Mouse (Mus musculus) hindbrain, embryonic 16.5 days (tissue): Measurements from ENCODE around the gene Rps6kb2. TPM values are rescaled to one million over a fixed set of nuclear protein-coding genes. Genes with fewer than 3 reads are reported as not detected.

ENCODE experiments used
- ATAC-seq: fragments of 200-750 bp; cut with Nextera tagmentation; 2 replicates; pipeline ENCODE4 v1.8.0; 2017; ENCODE audit warnings: moderate TSS enrichment, moderate library complexity
- H3K27ac ChIP-seq: fragments of 300-500 bp; sonication (generic); 2 replicates; pipeline ENCODE4 v1.5.1; 2014; ENCODE audit warnings: low read depth, mild to moderate bottlenecking, control low read depth, low read length, moderate library complexity
- H3K27me3 ChIP-seq: fragments of 300-500 bp; sonication (generic); replicated peaks from 2 replicates; pipeline ENCODE4 v1.6.1; 2014; ENCODE audit warnings: low read length; ENCODE audit not compliant: control insufficient read depth, insufficient read depth
- H3K36me3 ChIP-seq: fragments of 300-500 bp; sonication (generic); 2 replicates; pipeline ENCODE4 v1.6.1; 2014; ENCODE audit warnings: mild to moderate bottlenecking, low read length, moderate library complexity, mixed read lengths; ENCODE audit not compliant: control insufficient read depth, insufficient read depth
- H3K4me1 ChIP-seq: fragments of 300-500 bp; sonication (generic); 2 replicates; pipeline ENCODE4 v1.6.1; 2014; ENCODE audit warnings: low read depth, low read length; ENCODE audit not compliant: control insufficient read depth, insufficient read depth
- H3K4me2 ChIP-seq: fragments of 300-500 bp; sonication (generic); 2 replicates; pipeline ENCODE4 v1.6.1; 2014; ENCODE audit warnings: mild to moderate bottlenecking, low read length, control low read depth, moderate library complexity
- H3K4me3 ChIP-seq: fragments of 300-500 bp; sonication (generic); 2 replicates; pipeline ENCODE4 v1.5.1; 2014; ENCODE audit warnings: mild to moderate bottlenecking, low read length, control low read depth, moderate library complexity
- H3K9ac ChIP-seq: fragments of 300-500 bp; sonication (generic); 2 replicates; pipeline ENCODE4 v1.6.1; 2014; ENCODE audit warnings: low read depth, mild to moderate bottlenecking, control low read depth, low read length, moderate library complexity
- H3K9me3 ChIP-seq: fragments of 300-500 bp; sonication (generic); 2 replicates; pipeline ENCODE4 v1.6.1; 2014; ENCODE audit warnings: mild to moderate bottlenecking, low read length, moderate library complexity; ENCODE audit not compliant: control insufficient read depth
- WGBS: fragments of 180-500 bp; shearing (Covaris S2); extraction: QIAGEN DNeasy Blood & Tissue Kit; methylation state at CpG from one replicate; pipeline ENCODE4 v1.1.7; 2014; 5-methylcytosine and 5-hydroxymethylcytosine counted together
- polyA plus RNA-seq: library from polyadenylated mRNA; unstranded; fragments of >200 nt; fragmentation: Nextera tagmentation; extraction: Ambion mirVana; gene quantifications from 2 replicates; pipeline ENCODE4 v1.2.1, GENCODE M21; 2015

The Rps6kb2 gene
- polyA plus RNA-seq, 1 experiment from 2014 or later: 54.1 TPM

DNA sequence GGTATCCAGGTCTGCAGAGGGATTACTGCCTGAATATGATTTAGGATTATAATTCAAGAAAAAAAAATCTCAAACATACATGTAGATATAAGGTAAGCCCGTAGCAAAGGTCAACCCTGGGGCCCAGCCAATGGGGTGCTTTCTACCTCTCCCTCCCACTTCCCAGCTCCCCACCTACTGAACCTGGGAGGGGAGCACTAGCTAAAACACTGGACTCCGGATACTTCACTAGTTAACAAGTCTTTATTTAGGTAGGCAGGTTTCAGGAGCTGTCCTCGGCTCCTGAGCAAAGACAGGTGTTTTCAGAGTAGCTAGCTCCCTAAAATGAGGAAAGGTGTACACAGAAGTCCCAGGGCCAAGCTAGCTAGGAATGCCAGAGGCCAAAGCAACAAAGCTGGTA is 946 bp upstream of the Rps6kb2 start:
- H3K27ac ChIP-seq: no peak overlapping the region
- peaks cover 12% of the 10 kb centered on the region for H3K4me1 ChIP-seq
- no peaks in the 10 kb centered on the region for H3K27me3 ChIP-seq
- no peak overlapping the region for H3K4me2 ChIP-seq
- WGBS: 88% methylated on average over 3 of the region's 3 CpGs
- no peak for ATAC-seq
- H3K9ac ChIP-seq: no peak overlapping the region
- H3K4me3 ChIP-seq: no peak overlapping the region
- peaks cover 18% of the 10 kb centered on the region for H3K36me3 ChIP-seq
- H3K9me3 ChIP-seq: no peaks in the 10 kb centered on the region

DNA sequence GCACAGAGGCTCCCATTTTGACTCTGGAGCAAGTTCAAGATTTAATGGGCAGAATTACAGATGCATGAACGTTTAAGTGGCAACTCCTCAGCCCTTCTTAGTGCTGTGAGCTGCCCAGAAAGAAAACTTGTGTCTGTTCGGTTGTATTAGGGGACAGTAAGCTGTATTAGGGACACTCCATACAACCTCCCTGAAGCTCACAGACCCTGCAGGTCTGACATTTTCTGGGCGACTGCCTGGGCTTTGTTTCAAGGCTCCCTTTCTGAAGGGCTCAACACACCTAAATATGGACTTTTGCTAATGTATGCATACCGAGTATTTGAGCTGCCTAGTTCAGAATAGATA is 361 bp upstream of the Rps6kb2 start:
- H3K9me3 ChIP-seq: no peaks in the 10 kb centered on the region
- H3K4me1 ChIP-seq: peaks cover 12% of the 10 kb centered on the region
- H3K36me3 ChIP-seq: peaks cover 24% of the 10 kb centered on the region
- H3K9ac ChIP-seq: peak overlapping the region; percentile 84
- H3K27me3 ChIP-seq: no peaks in the 10 kb centered on the region
- H3K4me3 ChIP-seq: peak overlapping the region; percentile 74
- peak overlapping the region; percentile 67 for H3K4me2 ChIP-seq
- WGBS: 38% methylated on average over 4 of the region's 4 CpGs
- peak overlapping the region; percentile 80 for H3K27ac ChIP-seq
- peak; percentile 48 for ATAC-seq

DNA sequence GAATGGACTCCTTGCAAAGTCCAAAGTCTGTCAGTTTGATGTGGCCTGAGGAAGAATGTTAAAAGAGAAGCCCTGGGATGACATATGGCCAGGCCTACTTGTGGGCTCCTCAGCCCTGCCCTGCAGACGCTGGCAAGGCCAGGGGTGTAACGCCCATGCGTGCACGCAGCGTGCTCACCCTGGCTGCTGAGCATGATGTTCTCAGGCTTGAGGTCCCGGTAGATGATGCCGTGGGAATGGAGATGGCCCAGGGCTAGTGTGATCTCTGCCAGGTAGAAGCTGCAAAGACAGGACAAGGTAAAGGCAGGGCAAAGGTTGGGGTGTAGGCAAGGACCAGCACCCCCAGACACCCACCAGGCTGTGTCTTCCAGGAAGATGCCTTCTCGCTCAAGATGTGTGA is 4.1 kb downstream of the Rps6kb2 start:
- ATAC-seq: no peak
- Histone ChIP-seq H3K27me3 (no peaks in the 10 kb centered on the region), H3K4me3 (no peak overlapping the region), H3K4me2 (no peak overlapping the region), H3K9ac (no peak overlapping the region), H3K36me3 (peaks cover 47% of the 10 kb centered on the region), H3K27ac (no peak overlapping the region), H3K9me3 (no peaks in the 10 kb centered on the region), H3K4me1 (peaks cover 12% of the 10 kb centered on the region)
- WGBS: 94% methylated on average over 8 of the region's 8 CpGs

DNA sequence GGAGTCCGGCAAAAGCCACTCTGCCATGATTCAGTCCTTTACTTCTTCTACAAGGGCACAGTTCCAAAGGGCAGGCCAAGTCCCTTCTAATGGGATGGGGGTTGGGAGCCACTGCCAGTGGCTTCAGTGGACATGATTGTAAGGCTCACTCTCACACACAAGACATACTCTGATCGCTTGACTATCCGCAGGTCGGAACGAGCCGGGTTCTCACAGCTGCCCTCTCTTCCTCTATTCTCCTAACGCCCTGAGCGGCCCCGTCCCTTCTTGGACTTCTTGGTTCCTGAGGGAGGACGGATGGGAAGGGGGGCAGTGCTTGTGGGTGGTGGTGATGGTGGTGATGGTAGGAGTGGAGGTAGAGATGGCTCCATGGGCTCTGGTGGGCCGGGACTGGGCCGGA is 6.4 kb downstream of the Rps6kb2 start:
- no peaks in the 10 kb centered on the region for H3K4me1 ChIP-seq
- H3K27me3 ChIP-seq: no peaks in the 10 kb centered on the region
- H3K4me2 ChIP-seq: no peak overlapping the region
- no peak for ATAC-seq
- peaks cover 51% of the 10 kb centered on the region for H3K36me3 ChIP-seq
- H3K27ac ChIP-seq: no peak overlapping the region
- H3K9me3 ChIP-seq: no peaks in the 10 kb centered on the region
- WGBS: 93% methylated on average over 12 of the region's 12 CpGs
- no peak overlapping the region for H3K4me3 ChIP-seq
- H3K9ac ChIP-seq: no peak overlapping the region

DNA sequence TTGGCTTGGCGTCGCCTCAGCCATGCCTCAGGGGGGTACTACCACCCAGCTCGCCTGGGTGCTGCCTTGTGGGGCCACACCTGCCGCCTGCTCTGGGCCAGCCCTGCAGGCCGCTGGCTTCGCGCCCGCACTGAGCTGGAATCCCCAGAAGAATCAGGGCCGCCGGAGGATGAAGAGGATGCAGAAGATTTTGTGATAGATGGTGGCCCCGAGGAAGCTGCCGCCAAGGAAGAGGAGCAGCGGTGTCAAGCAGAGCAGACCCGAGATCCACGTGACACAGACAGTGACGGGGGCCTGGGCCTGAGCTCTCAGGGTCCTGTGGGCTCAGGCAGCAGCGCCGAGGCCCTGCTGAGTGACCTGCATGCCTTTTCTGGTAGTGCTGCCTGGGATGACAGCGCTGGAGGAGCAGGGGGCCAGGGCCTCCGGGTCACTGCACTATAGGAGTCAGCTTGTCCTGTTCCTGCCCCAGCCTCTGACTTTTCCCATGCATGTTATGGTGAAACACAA is 7.0 kb downstream of the Rps6kb2 start:
- Histone ChIP-seq H3K9me3 (no peaks in the 10 kb centered on the region), H3K27me3 (no peaks in the 10 kb centered on the region), H3K27ac (no peak overlapping the region), H3K4me2 (no peak overlapping the region), H3K9ac (no peak overlapping the region), H3K4me3 (no peak overlapping the region), H3K36me3 (peaks cover 47% of the 10 kb centered on the region), H3K4me1 (no peaks in the 10 kb centered on the region)
- ATAC-seq: no peak
- 60% methylated on average over 20 of the region's 20 CpGs for WGBS

DNA sequence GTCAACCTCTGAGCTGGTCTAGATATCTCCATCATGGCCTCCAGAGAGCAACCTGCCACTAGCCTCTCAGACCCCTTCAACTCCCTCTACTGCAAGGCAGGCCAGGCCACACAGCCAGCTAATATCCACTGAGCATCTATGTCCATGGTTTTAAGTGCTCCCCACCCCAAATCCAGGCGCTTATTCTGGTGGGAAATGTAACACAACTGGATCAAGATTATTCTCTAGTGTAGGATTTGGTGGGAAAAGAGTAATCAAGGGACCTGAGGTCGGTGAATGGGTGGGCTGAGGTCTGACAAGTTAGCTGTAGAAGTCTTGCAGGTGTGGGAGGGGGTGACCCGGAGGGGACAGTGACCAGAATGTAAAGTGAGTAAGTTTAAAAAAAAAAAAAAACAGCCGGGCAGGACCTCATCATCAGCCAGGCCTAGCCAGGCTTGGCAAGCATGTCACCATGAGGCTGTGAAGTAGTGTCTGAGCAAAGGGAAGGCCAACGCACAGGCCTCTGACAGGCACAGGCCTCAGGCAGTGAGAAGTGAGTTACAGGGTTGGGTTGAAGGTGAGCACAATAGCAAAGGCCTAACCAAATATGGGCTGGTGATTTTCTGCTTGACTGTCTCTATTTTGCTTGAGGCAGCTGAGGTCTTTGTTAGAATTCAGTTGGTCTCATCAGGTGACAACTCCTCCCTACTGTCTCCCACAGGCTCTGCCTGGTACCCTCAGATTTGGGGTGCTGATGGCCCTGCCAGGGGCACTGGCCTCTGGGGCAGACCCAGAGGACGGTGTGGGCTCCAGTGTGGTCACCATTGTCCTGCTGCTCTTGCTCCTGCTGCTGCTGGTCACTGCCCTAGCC is 7.7 kb downstream of the Rps6kb2 start:
- H3K27ac ChIP-seq: no peak overlapping the region
- H3K27me3 ChIP-seq: no peaks in the 10 kb centered on the region
- H3K4me1 ChIP-seq: no peaks in the 10 kb centered on the region
- ATAC-seq: no peak
- H3K9ac ChIP-seq: no peak overlapping the region
- no peak overlapping the region for H3K4me3 ChIP-seq
- H3K36me3 ChIP-seq: peaks cover 45% of the 10 kb centered on the region
- no peak overlapping the region for H3K4me2 ChIP-seq
- WGBS: 67% methylated on average over 6 of the region's 6 CpGs
- no peaks in the 10 kb centered on the region for H3K9me3 ChIP-seq

DNA sequence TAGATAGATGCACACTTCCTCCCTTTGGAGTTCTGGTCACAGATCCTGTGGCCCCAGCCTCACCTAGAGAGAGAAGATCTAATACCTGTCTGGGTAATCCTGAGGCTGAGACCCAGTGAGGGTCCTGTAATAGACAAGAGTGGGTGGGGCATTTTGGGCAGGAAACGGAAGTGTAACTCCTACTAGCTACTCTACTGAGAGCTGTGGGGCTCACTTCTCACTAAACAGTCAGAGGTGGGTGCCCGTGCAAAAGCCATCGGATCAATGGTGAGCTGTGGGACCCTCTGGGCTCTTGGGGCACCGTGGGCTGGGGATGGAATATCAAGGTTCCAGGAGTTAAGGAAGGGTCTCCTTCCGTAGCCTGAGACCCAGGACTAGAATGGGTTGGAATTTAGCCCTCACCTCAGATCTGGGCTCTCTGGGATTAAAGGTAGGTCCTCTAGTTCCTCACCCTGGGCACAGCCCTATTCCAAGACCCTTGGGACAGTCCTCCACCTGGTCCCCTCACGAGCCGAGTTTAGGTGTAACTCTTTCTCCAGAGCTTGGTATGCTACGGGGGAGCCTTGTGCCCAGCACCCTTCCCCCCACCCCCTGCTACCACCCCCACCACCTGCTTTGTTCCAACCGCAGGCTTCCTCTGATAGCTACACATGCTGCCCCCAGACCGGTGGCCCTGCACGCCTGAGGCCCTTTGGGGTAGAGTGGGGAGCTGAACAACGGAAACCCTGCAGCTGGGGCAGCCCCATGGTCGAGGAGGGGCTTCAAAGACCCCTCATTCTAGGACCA is 8.5 kb downstream of the Rps6kb2 start:
- H3K27me3 ChIP-seq: no peaks in the 10 kb centered on the region
- no peak overlapping the region for H3K4me2 ChIP-seq
- peaks cover 43% of the 10 kb centered on the region for H3K36me3 ChIP-seq
- H3K9me3 ChIP-seq: no peaks in the 10 kb centered on the region
- 82% methylated on average over 13 of the region's 13 CpGs for WGBS
- H3K9ac ChIP-seq: no peak overlapping the region; the same call in 1 of the 2 replicates
- ATAC-seq: no peak
- peaks cover 7% of the 10 kb centered on the region for H3K4me1 ChIP-seq
- no peak overlapping the region for H3K4me3 ChIP-seq
- no peak overlapping the region for H3K27ac ChIP-seq

DNA sequence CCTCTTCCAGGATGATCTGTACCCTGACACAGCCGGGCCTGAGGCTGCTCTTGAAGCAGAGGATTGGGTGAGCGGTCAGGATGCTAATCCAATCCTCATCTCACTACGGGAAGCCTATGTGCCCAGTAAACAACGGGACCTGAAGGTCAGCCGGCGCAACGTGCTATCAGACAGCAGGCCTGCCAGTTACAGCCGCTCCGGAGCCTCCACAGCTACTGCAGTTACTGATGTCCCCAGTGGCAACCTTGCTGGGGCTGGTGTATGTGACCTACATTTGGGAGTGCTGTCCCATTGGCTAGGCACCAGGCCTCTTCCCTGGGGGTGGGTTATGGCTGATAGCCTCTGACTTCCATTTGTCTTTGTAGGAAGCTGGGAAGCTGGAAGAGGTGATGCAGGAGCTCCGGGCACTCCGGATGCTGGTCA is 9.9 kb downstream of the Rps6kb2 start, which contains the start of gene Ptprcap:
Gene Ptprcap, plus strand, starts transcription at position 373 of the 423 bp plus-strand sequence.
- H3K4me1 ChIP-seq: peaks cover 13% of the 10 kb centered on the region
- no peak within 1 kb of the TSS for H3K9ac ChIP-seq
- 75% methylated on average over 11 of the region's 11 CpGs for WGBS

More for the DNA sequence above, 9.9 kb downstream of the Rps6kb2 start, which contains the start of gene Ptprcap:
- Histone ChIP-seq H3K27ac (peak within 1 kb of the TSS; percentile 34; the same call in 1 of the 2 replicates), H3K4me3 (no peak within 1 kb of the TSS), H3K9me3 (no peaks in the 10 kb centered on the region), H3K36me3 (peaks cover 30% of the 10 kb centered on the region), H3K4me2 (no peak within 1 kb of the TSS; the same call in 1 of the 2 replicates), H3K27me3 (no peaks in the 10 kb centered on the region)
- ATAC-seq: no peak
